Mouse (Mus musculus): ENCODE results near the gene Gm21976.

Gm21976 gene

GRCm38 (mm10) chr13:98279686-98280085 is at the start of gene Gm21976:
Gene Gm21976, plus strand, starts transcription at chr13:98279887.
- DNase-seq (ENCODE audit: low read depth), result no peak

DNA sequence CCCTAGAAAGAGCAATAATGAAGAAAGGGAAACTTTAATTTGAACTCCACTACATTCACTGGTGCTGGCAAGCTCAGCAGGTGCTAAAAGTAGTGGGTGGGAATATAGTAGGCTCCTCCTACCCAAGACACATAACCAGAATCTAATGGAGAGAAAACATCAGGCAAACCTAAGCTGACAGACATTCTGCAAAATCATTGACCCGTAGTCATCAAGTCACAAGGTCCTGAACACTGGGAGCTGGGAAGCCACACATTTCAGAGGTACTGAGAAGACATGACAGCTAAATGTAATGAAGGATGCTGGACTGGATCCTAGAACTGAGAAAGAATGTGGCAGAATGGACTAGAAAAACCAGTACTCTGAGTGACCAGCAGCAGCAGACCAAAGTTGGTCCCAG is 49.2 kb upstream of the Gm21976 start:
- no peak for DNase-seq (ENCODE audit: low read depth)

- DNase-seq (ENCODE audit: low read depth), result no peak
Measured at GRCm38 (mm10) chr13:98235451-98235850, 44.2 kb upstream of the Gm21976 start.

DNA sequence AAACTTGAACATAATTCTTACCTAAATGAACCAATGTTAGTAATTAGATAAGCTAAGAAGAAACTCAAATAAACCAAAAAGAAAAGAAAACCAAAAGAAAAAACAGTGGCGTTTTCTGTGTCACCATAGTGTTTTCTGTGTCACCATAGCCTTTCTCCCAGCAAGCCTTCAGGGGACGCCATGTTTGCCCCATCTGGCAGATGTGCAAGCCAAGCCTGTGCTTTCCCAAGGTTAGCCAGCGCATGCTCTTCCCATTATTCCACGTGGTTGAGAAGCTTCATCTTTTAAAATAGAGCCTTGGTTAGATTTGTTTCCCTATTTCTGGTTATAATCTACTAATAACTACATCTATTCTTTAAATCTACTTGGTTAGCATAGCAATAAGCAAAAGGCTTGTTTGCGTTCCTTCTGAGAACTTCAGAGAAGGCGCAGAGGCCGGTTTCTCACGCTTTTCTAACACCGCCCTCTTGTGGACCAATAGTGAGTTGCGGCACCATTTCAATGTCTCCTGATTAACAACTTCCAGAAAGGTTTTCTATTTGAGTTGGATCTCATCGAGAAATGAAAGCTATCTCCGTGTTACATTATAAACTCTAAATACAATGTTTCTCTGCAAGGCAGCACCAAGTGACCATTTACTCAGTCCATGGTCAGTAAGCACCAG is 39.6 kb upstream of the Gm21976 start:
- peak; percentile 37 for DNase-seq (ENCODE audit: low read depth)

DNA sequence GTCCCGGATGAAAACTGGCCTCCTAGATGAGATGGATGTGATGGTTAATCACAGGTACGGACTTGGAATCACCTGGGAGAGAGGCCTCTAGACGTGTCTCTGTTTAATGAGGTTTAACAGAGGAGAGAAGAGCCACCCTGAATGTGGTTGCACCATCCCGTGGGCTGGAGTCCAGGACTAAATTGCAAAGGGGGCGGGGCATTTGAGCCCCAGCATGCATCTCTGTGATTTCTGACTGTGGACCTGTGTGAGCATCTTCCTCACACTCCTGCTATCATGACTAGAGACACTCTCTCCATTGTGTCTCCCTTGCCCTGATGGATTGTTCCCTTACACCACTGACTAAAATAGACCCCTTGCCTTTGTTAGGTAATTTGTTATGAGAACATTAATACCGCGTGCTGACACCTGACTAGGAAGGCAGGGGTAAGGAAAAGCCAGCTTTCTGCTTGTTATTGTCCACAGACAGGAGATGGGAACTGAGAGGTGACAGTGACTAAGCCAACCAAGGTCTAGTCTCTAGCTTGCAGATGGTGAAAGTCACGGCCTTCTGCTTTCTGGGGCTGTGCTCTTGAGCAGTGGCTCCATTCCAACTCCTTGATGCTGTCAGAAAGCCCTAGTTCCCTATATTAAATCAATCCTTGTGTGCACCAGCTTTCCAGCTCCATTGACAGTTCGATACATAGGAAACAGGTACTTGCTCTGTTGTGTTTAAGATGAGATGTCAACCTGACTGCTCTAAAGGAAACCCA is 38.0 kb upstream of the Gm21976 start:
- DNase-seq (ENCODE audit: low read depth), result no peak

GRCm38 (mm10) chr13:98244571-98245350 is 34.9 kb upstream of the Gm21976 start:
- no peak for DNase-seq (ENCODE audit: low read depth)

DNA sequence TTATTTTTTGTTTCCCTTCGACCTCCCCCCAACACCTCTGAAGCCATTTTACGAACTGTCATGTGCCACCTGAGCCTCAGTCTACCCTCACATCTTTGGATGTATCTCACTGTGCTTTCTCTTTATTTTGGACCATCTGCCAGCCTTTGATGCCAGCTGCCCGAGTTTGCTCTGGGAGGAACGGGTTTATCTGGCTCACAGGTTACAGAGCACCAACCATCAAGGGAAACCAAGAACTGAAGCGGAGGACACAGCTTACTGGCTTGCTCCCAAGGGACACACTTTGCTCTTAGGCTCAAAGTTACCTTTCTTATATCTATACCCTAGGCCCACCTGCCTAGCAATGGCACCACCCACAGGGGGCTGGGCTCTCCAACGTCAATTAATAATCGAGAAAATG is 34.3 kb upstream of the Gm21976 start:
- no peak for DNase-seq (ENCODE audit: low read depth)

GRCm38 (mm10) chr13:98249594-98249993 is 30.1 kb upstream of the Gm21976 start:
- DNase-seq (ENCODE audit: low read depth), result no peak

- peak; percentile 25 for DNase-seq (ENCODE audit: low read depth)
Measured at GRCm38 (mm10) chr13:98254921-98255320, 24.8 kb upstream of the Gm21976 start.

- peak; percentile 96 for DNase-seq (ENCODE audit: low read depth)
Measured at GRCm38 (mm10) chr13:98262636-98263457, 16.8 kb upstream of the Gm21976 start, which contains the start of the genes Utp15 and Ankra2. Gene Utp15, minus strand, starts transcription at chr13:98263041. Gene Ankra2, plus strand, starts transcription at chr13:98263074.

- DNase-seq (ENCODE audit: low read depth), result no peak
Measured at GRCm38 (mm10) chr13:98263458-98263987, 16.2 kb upstream of the Gm21976 start.

DNA sequence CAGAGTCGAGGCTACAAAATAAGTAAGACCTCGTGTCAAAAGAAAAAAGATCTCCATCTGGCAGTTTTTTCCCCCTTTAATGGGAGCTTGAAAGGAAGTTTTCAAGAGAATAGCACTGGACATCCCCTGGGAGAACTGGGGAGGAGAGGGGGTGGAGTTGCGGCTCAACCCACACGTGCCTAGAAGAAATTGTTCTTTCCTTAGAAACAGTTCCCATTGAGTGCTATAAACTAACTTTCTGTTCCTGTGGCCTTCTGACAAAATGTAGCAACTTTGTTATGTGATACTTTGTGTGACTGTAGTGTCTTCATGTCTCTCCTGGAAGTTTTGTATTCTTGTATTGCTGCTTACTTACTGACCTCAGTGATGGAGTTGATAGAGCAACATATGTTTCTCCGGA is 15.6 kb upstream of the Gm21976 start:
- no peak for DNase-seq (ENCODE audit: low read depth)

- no peak for DNase-seq (ENCODE audit: low read depth)
Measured at GRCm38 (mm10) chr13:98274023-98274422, 5.7 kb upstream of the Gm21976 start.

DNA sequence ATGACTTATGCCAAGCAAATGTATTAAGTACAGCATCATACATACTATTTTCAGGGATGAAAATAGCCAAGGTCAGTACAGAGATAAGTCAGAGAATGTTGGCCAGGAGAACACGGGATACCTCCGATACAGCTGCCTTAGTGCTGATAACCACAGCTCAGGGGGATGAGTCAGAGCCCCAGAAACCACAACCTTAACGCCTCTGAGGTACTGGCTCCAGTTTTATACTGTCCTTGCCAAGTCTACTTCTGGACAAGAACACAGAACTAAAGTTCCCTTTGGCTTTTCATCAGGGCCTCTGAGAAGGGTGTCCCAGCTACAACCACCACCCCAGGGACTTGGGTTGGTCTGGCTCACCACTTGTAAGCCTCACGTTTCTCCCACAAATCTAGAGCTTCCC is 4.0 kb upstream of the Gm21976 start:
- peak; percentile 87 for DNase-seq (ENCODE audit: low read depth)

GRCm38 (mm10) chr13:98276253-98276652 is 3.4 kb upstream of the Gm21976 start:
- no peak for DNase-seq (ENCODE audit: low read depth)

- DNase-seq (ENCODE audit: low read depth), result no peak
Measured at GRCm38 (mm10) chr13:98277501-98277900, 2.2 kb upstream of the Gm21976 start.

DNA sequence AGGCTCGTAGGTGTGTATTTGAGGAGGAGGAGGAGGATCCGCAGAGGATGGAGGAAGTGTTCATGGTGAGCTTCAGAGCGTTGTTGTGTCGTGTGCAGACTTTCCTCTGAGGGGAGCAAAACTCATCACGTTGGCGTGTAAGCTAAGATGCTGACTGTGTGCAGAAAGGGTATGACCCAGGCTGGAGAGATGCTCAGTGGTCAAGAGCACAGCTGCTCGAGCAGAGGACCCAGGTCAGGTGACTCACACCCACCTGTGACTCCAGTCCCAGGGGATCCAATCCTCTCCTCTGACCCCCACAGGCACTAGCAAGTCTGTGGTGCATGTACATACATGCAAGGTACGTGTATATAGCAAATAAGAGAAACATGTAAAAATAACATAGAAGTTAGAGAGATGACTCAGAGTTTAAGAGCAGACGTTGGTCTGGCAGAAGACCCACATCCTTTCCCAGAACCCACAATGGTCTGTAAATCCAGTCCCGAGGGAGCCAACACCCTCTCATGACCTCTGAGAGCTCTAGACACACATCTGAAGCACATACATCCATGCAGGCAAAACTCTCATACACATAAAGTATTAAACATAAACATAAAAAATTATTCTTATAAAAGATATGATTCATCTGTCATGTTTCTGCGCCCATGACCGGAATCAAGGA is 1.4 kb downstream of the Gm21976 start:
- DNase-seq (ENCODE audit: low read depth), result no peak

DNA sequence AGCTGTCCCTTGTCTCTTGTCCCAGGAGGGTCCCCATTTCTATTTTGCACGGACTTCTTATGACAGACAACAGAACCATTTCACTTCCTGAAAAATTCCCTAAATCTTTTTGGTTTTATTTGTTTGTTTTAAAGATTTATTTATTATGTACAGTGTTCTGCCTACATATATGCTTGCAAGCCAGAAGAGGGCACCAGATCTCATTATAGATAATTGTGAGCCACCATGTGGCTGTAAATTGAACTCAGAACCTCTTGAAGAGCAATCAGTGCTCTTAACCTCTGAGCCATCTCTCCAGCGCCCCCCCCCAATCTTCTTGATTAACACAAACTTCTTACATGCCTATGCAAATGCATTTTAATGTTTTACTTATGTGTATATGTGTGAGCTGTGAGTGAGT is 11.0 kb downstream of the Gm21976 start:
- DNase-seq (ENCODE audit: low read depth), result no peak

DNA sequence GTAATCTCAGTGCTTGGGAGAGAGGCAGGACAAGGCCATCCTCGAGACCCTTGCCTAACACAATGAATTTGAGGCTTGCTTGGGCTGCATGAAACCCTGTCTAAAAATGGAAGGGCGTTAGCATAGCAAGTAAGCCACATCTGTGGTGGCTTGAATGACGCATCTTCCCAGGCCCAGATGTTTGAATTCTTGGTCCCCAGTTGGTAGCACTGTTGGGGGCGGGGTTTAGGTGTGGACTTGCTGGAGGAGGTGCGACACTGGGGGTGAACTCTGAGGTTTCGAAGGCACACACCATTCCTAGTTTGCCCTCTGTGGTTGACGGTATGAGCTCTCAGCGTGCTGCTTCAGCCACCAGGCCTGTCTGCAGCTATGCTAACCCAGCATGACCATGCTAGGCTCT is 12.0 kb downstream of the Gm21976 start:
- DNase-seq (ENCODE audit: low read depth), result no peak

- DNase-seq (ENCODE audit: low read depth), result no peak
Measured at GRCm38 (mm10) chr13:98296072-98296471, 16.4 kb downstream of the Gm21976 start.

- DNase-seq (ENCODE audit: low read depth), result no peak
Measured at GRCm38 (mm10) chr13:98297883-98298482, 18.3 kb downstream of the Gm21976 start.
